Mouse (Mus musculus) hindbrain, embryonic 10.5 days (tissue): ENCODE results near the gene Cbfa2t3. TPM values are rescaled to one million over a fixed set of nuclear protein-coding genes. Genes with fewer than 3 reads are reported as not detected.

Experiments
- DNase-seq: peaks from one replicate; pipeline ENCODE4 v3.0.0-alpha.2; 2017; ENCODE audit warnings: low spot score
- H3K27ac ChIP-seq: fragments of 300-500 bp; sonication (generic); 2 replicates; pipeline ENCODE4 v1.5.1; 2016; ENCODE audit warnings: mild to moderate bottlenecking, moderate library complexity
- H3K27me3 ChIP-seq: fragments of 300-500 bp; sonication (generic); 2 replicates; pipeline ENCODE4 v1.6.1; 2016; ENCODE audit warnings: mild to moderate bottlenecking; ENCODE audit not compliant: poor library complexity, insufficient read depth, severe bottlenecking
- H3K36me3 ChIP-seq: fragments of 300-500 bp; sonication (generic); 2 replicates; pipeline ENCODE4 v1.6.1; 2016; ENCODE audit warnings: mild to moderate bottlenecking, moderate library complexity
- H3K4me1 ChIP-seq: fragments of 300-500 bp; sonication (generic); replicated peaks from 2 replicates; pipeline ENCODE4 v1.6.1; 2016; ENCODE audit warnings: mild to moderate bottlenecking
- H3K4me3 ChIP-seq: fragments of 300-500 bp; sonication (generic); 2 replicates; pipeline ENCODE4 v1.5.1; 2016; ENCODE audit warnings: mild to moderate bottlenecking, moderate library complexity
- H3K9me3 ChIP-seq: fragments of 300-500 bp; sonication (generic); 2 replicates; pipeline ENCODE4 v1.6.1; 2016; ENCODE audit warnings: mild to moderate bottlenecking, moderate library complexity
- WGBS: fragments of 180-500 bp; shearing (Covaris S2); methylation state at CpG from one replicate; pipeline ENCODE4 v1.1.7; 2016; 5-methylcytosine and 5-hydroxymethylcytosine counted together
- polyA plus RNA-seq: library from polyadenylated mRNA; unstranded; fragments of >200 nt; fragmentation: Nextera tagmentation; extraction: Ambion mirVana; gene quantifications from 2 replicates; pipeline ENCODE4 v1.2.1, GENCODE M21; 2016

The Cbfa2t3 gene
- polyA plus RNA-seq, 1 experiment from 2014 or later, result 5.4 TPM

DNA sequence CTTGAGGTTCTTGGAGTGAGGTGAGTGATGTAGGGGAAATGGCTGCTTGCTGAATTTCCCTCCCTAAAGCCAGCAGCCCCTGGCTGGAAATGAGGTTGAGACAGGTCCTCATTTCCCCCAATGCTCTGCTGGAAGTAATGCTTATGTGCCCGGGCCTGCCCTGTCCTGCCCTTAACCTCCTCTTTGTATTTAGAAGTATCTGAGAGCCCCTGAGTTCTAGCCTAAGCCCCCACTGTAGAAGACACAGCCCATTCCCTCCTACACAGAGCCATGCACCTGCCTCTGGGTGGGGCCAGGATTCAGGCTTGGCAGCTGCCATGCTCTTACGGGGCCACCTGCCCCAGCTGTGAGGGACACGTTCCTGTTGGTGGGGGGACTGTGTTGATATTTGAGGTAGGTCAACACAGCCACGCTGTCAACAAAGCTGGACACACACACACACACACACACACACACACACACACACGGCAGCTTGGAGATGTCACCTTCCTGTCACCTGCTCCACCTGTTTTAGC lies 598 bp downstream of the Cbfa2t3 start:
- peaks cover 21% of the 10 kb centered on the region for H3K27me3 ChIP-seq
- no peak overlapping the region; the same call in 1 of the 2 replicates for H3K27ac ChIP-seq
- DNase-seq, result no peak

DNA sequence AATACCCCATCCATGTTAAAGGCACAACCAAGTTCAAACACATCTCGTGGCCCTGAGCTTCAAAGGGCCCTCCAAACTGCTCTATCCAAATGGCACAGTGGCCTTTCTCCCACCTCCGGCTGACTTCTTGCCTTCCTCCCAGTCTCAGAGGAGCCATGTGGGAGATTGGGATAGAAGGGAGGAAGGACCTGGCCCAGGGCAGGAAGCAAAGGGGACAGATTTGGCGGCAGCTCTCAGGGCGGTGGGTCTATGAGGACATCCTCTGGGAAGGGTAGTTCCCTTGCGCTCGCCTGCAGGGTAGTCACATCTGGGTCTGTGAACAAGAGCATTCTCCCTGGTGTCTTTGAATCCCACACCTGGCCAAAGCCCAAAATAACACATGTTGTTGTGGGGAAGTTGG lies 1.3 kb downstream of the Cbfa2t3 start:
- DNase-seq, result no peak
- 87% methylated on average over 6 of the region's 6 CpGs for WGBS
- H3K27me3 ChIP-seq, result peaks cover 25% of the 10 kb centered on the region
- H3K36me3 ChIP-seq, result no peaks in the 10 kb centered on the region
- H3K9me3 ChIP-seq, result no peaks in the 10 kb centered on the region
- peak overlapping the region; percentile 23; the same call in 1 of the 2 replicates for H3K4me3 ChIP-seq
- H3K27ac ChIP-seq, result no peak overlapping the region
- H3K4me1 ChIP-seq, result peaks cover 66% of the 10 kb centered on the region

More for the DNA sequence above, 598 bp downstream of the Cbfa2t3 start:
- 67% methylated on average over 5 of the region's 5 CpGs for WGBS
- Histone ChIP-seq H3K36me3 (no peaks in the 10 kb centered on the region), H3K4me1 (peaks cover 67% of the 10 kb centered on the region), H3K9me3 (no peaks in the 10 kb centered on the region), H3K4me3 (peak overlapping the region; percentile 23)

DNA sequence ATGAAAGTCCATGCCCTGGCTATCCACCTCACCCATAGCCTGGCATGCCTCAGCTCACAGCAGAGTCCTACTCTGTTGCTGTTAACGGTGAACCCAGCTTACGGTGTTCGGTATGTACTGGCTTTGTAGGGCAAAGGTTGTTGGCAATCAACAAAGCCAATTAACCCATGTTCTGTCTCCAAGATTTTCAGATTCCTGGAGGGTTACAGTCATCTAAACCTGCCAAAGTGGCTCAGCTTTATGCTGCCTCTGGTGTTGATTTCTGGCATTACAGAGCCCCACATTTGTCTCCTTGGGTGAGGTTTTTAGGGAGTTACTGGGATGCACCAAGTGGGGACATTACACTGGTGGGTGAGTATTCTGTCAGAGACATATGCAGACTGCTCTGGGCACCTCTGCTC lies 1.7 kb downstream of the Cbfa2t3 start:
- Histone ChIP-seq H3K4me3 (peak overlapping the region; percentile 23; the same call in 1 of the 2 replicates), H3K4me1 (peaks cover 63% of the 10 kb centered on the region), H3K27me3 (peaks cover 25% of the 10 kb centered on the region), H3K36me3 (no peaks in the 10 kb centered on the region), H3K27ac (no peak overlapping the region), H3K9me3 (no peaks in the 10 kb centered on the region)
- no peak for DNase-seq
- 87% methylated on average over 3 of the region's 3 CpGs for WGBS

DNA sequence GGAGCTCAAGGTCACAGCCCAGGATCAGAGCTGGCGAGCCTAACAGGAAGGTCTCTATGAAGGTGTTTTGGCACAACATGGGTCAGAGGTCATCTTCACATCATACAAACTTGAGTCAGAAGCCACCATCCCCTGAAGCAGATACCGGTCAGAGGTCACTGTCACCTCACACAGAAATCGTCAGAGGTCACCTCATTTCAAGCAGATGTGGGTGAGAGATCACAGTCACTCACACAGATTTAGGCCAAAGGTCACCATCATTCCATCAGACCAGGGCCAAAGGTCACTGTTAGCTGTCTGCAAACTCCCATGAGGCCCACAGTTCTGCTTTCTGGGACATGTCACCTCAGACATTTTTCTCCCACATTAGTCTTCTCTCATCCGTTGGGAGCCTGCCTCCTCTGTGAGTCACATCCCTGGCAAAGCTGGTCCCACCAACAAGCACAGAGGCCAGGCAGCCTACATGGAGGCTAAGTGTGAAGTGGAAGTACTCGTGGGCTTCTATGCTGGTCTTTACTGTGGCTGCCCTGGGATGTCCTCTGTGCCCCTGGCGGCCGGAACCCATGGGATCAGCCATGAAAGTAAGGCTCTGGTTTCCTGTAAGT lies 3.4 kb downstream of the Cbfa2t3 start:
- Histone ChIP-seq H3K4me3 (no peak overlapping the region), H3K27me3 (peaks cover 21% of the 10 kb centered on the region; the same call in 1 of the 2 replicates), H3K27ac (no peak overlapping the region), H3K4me1 (peaks cover 57% of the 10 kb centered on the region), H3K36me3 (no peaks in the 10 kb centered on the region), H3K9me3 (no peaks in the 10 kb centered on the region)
- no peak for DNase-seq
- WGBS, result 48% methylated on average over 7 of the region's 7 CpGs

DNA sequence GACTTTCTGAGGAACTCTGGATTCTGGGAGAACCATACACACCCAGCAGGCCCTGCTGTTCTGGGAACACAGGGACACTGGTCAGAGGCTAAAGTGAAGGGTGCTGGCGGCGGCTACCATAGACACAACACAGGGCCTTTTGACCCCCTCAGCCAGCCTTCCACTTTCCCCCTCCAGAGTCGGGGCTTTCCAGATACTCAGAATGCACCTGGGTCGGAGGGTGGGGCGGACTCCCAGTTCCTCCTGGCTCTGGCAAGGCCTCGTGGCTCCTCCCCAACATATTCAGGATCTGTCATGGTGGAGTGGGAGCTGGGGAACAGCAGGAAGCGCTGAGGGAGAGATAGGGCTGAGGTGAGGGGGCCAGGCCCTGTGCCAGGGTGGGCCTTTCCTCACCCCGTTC lies 6.8 kb downstream of the Cbfa2t3 start:
- Histone ChIP-seq H3K9me3 (no peaks in the 10 kb centered on the region), H3K4me3 (no peak overlapping the region), H3K27ac (peak overlapping the region; percentile 53; the same call in 1 of the 2 replicates), H3K4me1 (peaks cover 35% of the 10 kb centered on the region), H3K36me3 (no peaks in the 10 kb centered on the region), H3K27me3 (peaks cover 31% of the 10 kb centered on the region)
- WGBS, result 81% methylated on average over 8 of the region's 8 CpGs
- DNase-seq, result no peak

DNA sequence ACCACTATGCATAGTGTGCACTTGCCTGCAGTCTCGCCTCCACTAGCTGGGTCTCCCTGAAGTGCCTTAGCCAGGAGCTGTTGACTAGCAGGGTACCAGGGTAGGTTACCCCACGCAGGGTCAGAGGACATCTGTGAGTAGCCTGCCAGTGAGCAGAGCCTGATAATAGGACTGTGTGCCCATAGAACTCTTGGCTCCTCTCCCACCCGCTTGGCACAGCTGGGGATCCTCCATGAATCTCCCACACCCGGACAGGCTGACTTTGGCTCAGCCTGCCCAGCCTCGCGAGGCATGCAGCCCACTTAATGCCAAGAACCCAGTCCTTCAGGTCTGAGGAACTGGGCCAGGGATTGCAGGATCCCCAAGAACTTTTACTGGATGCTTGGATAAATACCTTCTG lies 7.9 kb downstream of the Cbfa2t3 start:
- H3K4me1 ChIP-seq, result peaks cover 31% of the 10 kb centered on the region
- DNase-seq, result no peak
- WGBS, result 89% methylated on average over 6 of the region's 6 CpGs
- no peaks in the 10 kb centered on the region for H3K9me3 ChIP-seq
- peaks cover 40% of the 10 kb centered on the region for H3K27me3 ChIP-seq
- no peaks in the 10 kb centered on the region for H3K36me3 ChIP-seq
- H3K27ac ChIP-seq, result no peak overlapping the region
- no peak overlapping the region for H3K4me3 ChIP-seq

DNA sequence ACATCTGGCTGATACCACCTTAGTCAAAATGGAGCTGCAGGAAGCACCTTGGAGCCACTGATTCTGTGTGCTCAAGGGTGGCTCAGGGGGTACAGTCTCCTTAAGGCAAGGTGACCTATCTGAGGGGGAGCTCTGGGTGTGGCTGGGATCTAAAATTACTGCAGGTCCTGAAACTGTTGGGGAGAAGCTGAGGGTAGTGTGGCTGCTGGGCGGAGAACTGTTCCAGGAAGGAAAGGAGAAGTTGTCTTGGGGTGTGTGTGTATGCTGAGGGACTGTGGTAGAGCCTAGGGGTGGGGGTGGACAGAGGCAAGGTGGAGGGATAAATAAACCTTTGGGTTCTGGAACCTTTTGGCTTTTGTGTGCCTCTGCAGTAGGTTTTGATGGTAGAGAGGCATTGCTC lies 9.6 kb downstream of the Cbfa2t3 start:
- H3K4me1 ChIP-seq, result peaks cover 15% of the 10 kb centered on the region
- H3K9me3 ChIP-seq, result no peaks in the 10 kb centered on the region
- no peak for DNase-seq
- no peak overlapping the region for H3K27ac ChIP-seq
- H3K27me3 ChIP-seq, result peaks cover 48% of the 10 kb centered on the region
- no peak overlapping the region for H3K4me3 ChIP-seq
- no peaks in the 10 kb centered on the region for H3K36me3 ChIP-seq
- 86% methylated on average over 1 of the region's 1 CpGs for WGBS

DNA sequence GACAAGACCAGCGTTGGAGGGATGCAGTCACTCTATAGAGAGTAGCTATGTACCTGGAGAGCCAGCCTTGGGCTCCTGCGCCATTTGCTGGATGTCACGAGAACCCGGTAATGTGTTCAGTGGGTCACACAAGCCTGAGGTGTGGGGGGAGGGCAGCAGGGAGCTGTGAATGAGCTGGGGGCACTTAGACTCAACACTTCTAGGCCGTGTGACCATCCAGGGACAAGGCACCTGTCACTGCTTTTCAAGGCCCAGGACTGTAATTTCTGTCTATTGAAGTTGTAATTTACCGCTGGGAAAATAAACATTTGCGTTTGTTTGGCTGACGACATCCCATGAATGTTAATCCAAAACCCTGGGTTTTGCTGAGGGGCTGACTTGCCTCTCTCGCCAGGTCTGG lies 12.0 kb downstream of the Cbfa2t3 start:
- Histone ChIP-seq H3K9me3 (no peaks in the 10 kb centered on the region), H3K27ac (no peak overlapping the region), H3K4me1 (peaks cover 3% of the 10 kb centered on the region; the same call in 1 of the 2 replicates), H3K4me3 (no peak overlapping the region), H3K27me3 (peaks cover 51% of the 10 kb centered on the region), H3K36me3 (no peaks in the 10 kb centered on the region)
- no peak for DNase-seq
- WGBS, result 78% methylated on average over 9 of the region's 9 CpGs

DNA sequence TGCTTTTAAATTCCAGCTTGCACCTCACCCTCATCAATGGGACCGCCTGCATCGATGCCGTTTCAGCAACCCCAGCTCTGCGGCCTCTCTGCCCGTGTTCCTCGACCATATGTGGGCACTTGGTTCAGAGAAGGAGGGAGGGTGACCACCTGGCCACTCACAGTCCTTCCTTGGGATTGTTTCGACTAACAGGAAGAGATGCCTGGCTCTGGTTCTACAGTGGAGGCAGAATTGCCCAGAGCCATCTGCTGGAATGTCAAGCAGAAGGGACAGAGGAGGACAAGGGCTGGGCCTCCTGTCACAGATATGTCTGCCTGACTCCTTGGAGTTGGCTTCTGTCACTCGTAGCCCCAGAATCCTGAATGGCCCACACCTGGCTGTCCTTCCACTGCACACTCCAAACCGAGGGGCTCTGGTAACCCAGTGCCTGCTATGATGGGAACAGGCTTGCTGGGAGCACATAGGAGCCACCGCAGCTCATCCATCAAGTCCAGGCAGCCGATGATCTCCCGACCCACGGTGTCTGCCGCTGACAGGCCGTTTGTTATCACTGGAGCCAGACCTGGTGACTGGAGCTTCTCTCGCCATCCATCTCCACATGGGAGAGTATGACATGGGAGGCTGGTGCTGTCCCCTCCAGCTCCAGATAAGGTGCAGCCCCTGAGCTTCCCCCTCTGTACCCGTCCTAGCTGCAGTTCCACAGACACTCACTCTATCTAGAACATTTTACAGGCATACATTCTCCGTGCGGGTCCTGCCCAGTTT lies 13.6 kb downstream of the Cbfa2t3 start:
- H3K4me1 ChIP-seq, result peaks cover 9% of the 10 kb centered on the region
- WGBS, result 73% methylated on average over 19 of the region's 19 CpGs
- no peak overlapping the region for H3K27ac ChIP-seq
- H3K4me3 ChIP-seq, result no peak overlapping the region
- no peaks in the 10 kb centered on the region for H3K9me3 ChIP-seq
- H3K36me3 ChIP-seq, result no peaks in the 10 kb centered on the region
- no peak for DNase-seq
- peaks cover 67% of the 10 kb centered on the region for H3K27me3 ChIP-seq

DNA sequence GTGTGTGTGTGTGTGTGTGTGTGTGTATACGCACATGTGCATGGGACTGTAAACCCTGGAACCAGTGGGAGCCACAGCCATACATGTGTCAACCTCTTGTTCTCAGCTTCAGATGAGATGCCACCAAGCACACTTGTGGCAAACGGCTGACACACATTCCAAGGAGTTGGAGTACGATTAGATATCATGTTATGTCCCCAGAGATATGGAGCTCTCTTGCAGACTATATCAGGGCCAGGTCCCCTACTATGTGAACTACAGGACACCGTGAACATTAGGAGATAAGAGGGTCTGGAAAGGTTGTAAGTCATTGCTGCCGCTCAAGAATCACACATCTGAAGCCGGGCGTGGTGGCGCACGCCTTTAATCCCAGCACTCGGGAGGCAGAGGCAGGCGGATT lies 16.1 kb downstream of the Cbfa2t3 start:
- H3K9me3 ChIP-seq, result no peaks in the 10 kb centered on the region
- H3K4me1 ChIP-seq, result peaks cover 33% of the 10 kb centered on the region
- H3K36me3 ChIP-seq, result no peaks in the 10 kb centered on the region
- DNase-seq, result no peak
- no peak overlapping the region for H3K4me3 ChIP-seq
- no peak overlapping the region for H3K27ac ChIP-seq
- peaks cover 85% of the 10 kb centered on the region for H3K27me3 ChIP-seq
- 94% methylated on average over 11 of the region's 11 CpGs for WGBS

DNA sequence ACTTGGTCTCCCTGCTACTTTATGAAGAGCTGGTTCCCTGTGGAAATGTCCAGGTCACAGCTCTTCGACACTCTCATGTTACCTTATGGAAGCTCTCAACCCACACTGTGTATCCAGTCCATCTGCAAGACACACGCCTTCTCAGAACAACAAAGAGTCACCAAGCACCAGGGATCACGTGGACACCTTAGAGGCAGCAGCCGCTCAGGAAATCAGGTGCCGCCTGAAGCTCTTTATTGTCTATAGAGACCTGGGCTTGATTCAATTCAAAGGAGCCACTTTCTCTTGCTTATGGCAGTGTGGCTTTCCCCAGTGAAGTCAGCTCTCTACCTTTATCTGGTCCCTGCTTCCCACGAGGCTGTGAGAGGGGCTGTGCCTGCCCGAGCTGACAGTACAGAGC lies 18.7 kb downstream of the Cbfa2t3 start:
- Histone ChIP-seq H3K27me3 (peaks cover 85% of the 10 kb centered on the region), H3K9me3 (no peaks in the 10 kb centered on the region), H3K27ac (no peak overlapping the region), H3K4me1 (peaks cover 59% of the 10 kb centered on the region), H3K4me3 (no peak overlapping the region), H3K36me3 (no peaks in the 10 kb centered on the region)
- 40% methylated on average over 7 of the region's 7 CpGs for WGBS
- no peak for DNase-seq

DNA sequence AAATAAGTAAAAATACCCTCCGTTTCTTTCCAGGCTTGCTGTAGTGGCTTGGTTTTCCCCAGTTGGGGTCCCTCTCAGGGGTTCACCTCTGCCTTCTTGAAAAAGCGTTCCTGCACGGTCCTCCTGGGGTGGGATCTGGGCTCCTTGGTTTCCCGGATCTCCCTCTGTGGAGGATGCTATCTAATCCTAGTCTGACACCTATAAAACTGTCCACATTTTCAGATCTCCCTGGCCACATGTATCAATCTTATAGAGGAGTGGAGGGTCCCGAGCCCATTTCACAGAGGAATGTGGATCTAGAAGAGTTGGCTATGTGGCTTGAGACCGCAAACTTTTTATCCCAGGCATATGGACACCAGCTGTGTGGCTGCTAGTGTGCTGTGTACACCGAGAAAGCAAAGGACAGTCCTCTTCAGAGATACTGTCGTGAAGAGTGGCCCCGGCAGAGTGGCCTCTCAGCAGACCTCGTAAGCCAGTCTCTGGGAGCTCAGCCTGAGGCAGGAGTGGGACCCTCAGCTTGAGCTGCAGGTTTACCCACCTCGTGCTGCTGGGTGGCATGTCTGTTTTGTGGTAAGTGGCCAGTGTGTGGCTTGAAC lies 19.5 kb downstream of the Cbfa2t3 start:
- Histone ChIP-seq H3K9me3 (no peaks in the 10 kb centered on the region), H3K36me3 (no peaks in the 10 kb centered on the region), H3K27ac (peak overlapping the region; percentile 56; the same call in 1 of the 2 replicates), H3K27me3 (peaks cover 89% of the 10 kb centered on the region), H3K4me3 (peak overlapping the region; percentile 74), H3K4me1 (peaks cover 66% of the 10 kb centered on the region)
- no peak for DNase-seq
- WGBS, result 28% methylated on average over 11 of the region's 11 CpGs

DNA sequence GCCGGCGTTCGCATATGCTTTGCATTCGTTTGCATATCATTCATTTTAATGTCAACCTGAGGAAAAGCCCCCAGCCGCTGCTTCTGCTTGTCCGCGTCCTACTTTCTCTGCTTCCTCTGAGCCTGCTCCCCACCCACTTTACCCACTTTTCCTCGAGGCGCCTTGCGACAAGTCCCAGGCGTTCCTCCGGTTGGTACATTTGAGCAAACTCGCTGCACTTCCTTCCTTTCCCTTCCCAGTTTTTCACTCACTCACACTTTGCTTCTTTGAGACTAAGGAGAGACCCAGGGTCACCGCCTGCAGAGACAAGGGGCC lies 20.1 kb downstream of the Cbfa2t3 start:
- Histone ChIP-seq H3K4me3 (peak overlapping the region; percentile 74), H3K4me1 (peaks cover 72% of the 10 kb centered on the region), H3K9me3 (no peaks in the 10 kb centered on the region), H3K36me3 (no peaks in the 10 kb centered on the region), H3K27ac (peak overlapping the region; percentile 89; the same call in 1 of the 2 replicates), H3K27me3 (peaks cover 94% of the 10 kb centered on the region)
- 1% methylated on average over 14 of the region's 14 CpGs for WGBS
- no peak for DNase-seq
